Mouse (Mus musculus) MN1 (cell line): ENCODE results near the gene Enox1.

ENCODE experiments used
- DNase-seq: peaks from one replicate; pipeline ENCODE4 v3.0.0-alpha.2; 2016; ENCODE audit warnings: low spot score

Gene Enox1

DNA sequence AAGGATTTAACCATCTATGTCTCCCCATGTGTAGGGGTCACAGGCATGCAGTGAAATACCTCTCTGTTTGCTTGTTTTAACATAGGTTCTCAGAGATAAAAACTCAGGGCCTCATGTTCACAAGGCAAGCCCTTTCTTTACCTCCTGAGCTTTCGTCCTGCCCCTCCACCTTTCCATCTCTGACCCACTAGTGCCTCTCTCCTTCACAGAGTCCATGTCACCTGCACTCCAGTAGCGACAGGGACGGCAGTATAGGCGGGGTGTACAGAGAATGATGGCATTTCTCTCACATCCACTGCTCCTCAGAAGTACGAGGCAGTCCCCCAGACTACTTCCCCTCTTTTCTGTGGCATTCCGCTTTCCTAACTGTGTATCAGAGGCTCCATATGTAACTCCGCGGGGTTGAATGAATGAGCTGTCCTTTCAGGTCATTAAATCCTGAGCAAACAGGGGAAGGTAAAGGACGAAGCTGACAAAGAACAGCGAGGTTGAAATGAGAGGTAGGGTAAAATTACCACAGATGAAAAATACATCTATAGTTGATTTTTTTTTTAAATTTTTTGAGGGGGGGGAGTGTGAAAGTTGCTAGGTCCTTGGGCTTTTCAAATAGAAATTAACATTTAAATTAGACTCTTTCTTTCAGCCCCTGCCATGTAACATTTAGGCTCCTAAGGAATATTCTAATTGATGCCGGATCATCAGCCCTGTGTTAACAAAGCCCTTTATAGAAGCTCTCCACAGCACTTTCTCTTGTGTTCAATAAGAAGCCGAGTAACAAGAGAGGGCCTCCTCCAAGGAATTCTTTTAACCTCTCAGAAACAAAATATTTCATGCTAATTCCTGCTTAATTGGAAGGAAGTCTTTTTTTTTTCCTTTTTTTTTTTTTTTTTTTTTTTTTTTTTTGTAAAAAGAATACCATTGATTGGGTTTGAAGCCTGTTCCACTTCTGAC, 470.3 kb downstream of the Enox1 start:
- DNase-seq: no peak

GRCm38 (mm10) chr14:77632466-77633171, 476.1 kb downstream of the Enox1 start:
- no peak for DNase-seq

- no peak for DNase-seq
These were observed 476.6 kb downstream of the Enox1 start for GRCm38 (mm10) chr14:77633172-77633542.

DNA sequence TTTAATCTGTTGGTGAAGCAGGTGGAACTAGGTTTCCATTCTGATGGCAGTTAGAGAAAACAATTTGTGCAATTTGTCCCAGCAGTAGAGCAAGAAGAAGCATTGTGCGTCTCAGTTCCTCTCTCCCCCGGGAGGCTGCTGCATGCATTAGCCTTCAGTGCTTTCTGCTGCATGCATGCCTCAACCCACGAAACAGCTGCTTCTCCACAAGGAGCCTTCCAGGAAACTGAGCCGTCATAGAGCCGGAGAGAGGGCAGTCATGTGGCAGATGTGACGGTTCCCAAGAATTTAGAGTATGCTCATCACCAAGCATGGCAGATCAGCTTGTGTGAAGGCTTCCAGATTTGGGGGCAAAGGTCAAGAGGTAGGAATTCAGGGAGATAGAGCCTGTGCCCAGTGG, 480.4 kb downstream of the Enox1 start:
- no peak for DNase-seq

DNA sequence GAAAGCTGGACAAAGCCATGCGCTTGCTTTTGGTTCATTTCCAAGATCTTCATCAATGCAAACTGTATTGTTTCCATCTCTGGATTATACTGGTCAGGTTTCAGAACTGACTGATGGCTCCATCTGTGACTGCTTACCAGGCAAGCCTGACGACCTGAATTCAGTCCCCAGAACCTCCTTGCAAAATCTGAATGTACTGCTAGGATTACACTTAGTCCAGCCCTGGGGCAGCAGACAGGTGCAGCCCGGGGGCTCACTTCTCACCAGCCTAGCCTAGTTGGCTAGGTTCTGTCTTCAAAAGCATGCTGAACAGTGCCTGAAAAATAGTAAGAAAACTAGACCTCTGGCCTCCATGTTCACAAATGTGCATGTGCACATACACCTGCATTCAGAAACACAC, 481.6 kb downstream of the Enox1 start:
- DNase-seq: no peak

DNA sequence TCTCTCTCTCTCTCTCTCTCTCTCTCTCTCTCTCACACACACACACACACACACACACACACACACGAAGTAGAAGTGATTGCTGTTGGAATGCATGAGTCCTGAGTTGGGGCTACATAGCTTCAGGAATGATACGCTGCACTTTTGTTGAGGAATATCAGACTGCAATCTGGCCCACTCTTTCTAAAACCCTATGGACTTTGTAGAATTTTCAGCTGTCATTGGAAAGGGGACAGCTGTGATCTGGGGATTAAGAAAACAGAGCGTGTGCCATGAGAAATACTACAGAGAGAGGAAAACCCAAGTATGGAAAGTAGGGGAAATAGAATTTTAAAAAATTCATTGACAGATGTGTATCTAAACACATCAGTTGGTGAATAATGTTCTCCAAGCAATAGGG, 482.1 kb downstream of the Enox1 start:
- DNase-seq: no peak

DNA sequence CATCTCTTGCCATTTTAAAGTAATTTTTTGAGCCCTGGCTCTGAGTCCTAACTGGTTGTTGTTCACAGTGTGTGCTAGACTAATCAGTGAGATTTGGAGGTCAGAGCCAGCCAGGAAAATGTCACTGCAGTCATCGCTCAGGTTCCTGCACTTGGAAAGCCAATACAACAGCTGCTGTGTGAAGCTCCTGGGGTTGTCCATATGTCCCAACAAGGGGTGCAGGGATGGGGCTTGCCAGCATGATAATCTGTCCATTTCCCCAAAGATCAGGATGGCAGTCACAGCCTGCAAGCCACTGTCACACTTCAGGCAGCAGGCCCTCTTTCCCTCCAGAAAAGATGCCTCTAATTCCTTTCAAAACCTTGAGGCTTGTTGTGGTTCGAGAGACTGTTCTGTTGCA, 483.0 kb downstream of the Enox1 start:
- DNase-seq: no peak

GRCm38 (mm10) chr14:77642314-77642713, 485.8 kb downstream of the Enox1 start:
- no peak for DNase-seq

GRCm38 (mm10) chr14:77646196-77646595, 489.6 kb downstream of the Enox1 start:
- DNase-seq: no peak

DNA sequence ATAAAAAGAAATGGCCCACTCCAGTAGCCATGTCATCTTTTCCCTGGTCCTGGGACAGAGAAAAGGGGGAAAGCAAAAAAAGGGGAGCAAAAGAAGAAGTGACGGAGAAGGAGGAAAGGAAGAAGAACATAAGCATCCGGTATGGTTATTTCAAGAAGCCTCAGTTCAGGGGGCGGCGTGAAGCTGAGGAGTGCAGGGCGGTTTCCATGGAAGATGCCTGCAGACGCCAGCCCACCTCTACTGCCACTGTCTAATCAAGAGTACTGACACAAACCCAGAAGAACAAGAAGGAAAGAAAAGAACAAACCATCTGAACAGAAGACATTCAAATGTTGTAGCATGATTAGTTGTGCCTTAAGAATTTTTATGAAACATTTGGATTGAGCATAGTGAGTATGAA, 490.5 kb downstream of the Enox1 start:
- no peak for DNase-seq

DNA sequence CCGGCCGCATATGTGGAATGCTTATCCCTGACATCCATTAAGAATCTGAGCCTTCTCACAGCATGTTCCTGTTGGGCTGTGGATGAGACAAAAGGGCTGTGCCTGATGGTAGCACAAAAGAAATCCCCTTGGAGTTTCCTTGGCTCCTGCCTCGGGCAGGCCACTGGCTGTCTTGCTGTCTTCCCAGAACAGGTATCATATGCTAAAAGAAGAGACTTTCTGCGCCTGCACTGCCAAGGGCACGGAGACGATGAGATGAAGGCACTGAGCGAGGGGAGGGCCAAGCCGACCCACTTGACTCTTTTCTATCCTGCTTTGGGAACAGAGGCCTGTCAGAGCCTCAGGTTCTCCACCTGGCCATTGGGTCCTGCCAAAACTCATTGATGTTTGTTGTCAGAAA, 491.7 kb downstream of the Enox1 start:
- DNase-seq: no peak

- DNase-seq: no peak
These were observed 502.2 kb downstream of the Enox1 start for GRCm38 (mm10) chr14:77658739-77659138.

DNA sequence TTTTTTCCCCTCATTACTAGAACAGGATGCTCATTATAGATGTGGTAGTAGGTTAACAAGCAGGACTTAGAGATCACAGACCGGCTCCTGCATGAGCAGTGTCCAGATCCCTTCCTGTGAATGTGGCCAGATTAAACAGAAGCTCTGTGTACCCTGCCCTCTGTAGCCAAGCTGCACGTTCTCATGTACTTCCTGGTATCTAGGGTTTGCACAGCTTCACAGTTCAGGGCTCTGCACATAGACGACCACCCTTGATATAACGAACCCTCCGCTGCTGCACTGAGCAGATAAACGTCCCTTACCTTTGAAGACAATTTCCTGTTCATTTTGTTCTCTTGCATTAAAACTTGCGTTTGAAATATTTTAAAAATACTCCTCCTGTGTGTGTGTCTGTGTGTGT, 505.7 kb downstream of the Enox1 start:
- no peak for DNase-seq

DNA sequence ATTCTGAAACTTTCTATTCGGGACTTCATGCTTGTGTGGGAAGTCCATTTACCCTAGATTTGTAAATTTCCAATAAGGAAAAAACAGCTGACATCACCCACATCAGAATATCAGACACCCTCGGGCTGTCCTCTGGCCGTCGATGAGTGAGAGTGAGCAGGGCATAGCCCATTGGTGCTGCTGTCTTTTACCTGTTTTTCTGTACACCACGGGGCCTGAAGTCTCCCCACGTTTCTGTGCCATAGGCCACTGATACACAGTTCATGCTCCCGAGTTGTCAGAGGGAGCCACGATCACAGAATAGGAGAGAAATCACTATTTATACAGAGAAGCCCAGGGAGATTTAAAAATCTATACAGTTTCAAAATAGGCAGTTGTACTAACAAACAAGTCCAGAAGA, 506.4 kb downstream of the Enox1 start:
- DNase-seq: no peak

- DNase-seq: no peak
These were observed 511.5 kb downstream of the Enox1 start for GRCm38 (mm10) chr14:77668096-77668495.

- DNase-seq: no peak
These were observed 512.9 kb downstream of the Enox1 start for GRCm38 (mm10) chr14:77669494-77669893.

DNA sequence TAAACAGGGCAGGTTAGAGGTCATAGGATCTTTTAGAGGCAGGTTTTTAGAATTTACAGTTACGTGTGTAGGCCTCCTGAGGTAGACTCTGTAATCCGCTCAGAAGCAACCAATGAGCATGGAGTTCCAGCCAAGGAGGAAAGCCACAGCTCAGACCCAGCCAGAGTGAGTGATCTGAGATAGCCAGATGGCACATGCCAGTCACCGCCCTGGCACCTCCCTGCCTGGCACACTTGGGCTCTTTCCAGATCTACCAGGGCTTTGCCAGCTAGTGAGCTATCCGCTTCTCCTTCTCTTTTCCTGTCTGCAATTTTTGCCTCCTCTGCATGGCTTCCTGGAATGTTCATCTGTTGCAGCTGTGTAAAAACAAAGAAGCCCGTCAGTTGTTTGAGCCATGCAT, 514.4 kb downstream of the Enox1 start:
- peak; percentile 9 for DNase-seq

GRCm38 (mm10) chr14:77671961-77672360, 515.4 kb downstream of the Enox1 start:
- DNase-seq: no peak

- DNase-seq: no peak
These were observed 516.6 kb downstream of the Enox1 start for GRCm38 (mm10) chr14:77673138-77673537.

DNA sequence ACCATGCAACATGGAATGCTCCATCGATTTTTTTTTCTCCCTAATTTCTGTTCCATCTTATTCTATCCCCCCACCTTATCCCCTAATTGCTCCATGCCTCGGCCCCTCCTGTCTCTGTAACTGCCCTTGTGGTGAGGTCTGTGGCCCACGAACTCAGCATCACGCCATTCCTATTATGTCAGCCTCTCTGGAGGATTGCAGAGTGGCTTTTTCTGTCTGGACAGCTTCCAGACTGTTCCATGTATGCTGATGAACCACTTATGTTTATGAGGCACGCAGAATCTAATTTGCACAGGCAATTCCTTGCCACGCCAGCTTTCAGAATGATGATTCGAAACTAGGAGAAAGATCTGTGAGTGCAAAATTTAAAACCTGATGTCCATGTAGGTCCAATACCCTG, 521.4 kb downstream of the Enox1 start:
- DNase-seq: peak; percentile 77

GRCm38 (mm10) chr14:77679877-77680276, 523.3 kb downstream of the Enox1 start:
- peak; percentile 20 for DNase-seq

DNA sequence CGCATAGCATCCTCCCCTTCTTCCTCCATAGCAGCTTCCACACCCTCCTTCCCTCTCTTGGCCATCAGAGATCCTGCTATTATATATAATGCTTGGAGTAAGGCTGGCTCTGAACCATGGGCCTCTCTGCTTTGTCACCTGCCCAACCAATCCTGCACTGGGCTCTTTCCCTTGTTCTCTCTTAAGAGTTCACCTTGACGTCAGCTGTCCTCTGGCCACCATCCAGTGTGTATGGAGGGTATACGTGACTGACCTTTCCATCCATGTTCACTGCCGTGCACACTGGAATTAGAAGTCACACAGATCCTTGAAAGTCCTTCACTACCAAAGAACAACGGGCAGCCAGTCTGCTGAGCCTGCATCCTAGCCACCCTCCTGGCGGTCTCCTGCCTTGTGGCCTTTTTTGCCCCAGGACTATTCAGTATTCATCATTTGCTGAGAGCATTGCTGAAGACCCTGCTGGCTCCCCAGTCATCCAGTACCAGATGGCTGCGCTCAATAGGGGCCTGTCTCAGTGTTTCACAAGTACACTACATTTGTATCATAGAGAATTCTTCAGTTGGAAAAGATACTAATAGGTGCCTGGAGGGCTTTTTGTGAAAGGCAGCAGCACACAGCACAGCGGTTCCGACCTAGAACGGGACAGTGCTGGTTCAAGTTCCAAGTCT, 526.5 kb downstream of the Enox1 start:
- no peak for DNase-seq

- DNase-seq: no peak
These were observed 533.3 kb downstream of the Enox1 start for GRCm38 (mm10) chr14:77689816-77690215.
